Mouse (Mus musculus): ENCODE measurements at regions not wholly inside any gene's neighbourhood (a gene's known extent, or its start where the extent isn't known, plus 50 kb on each side); places are given as distances from the start of the nearest gene placed in this dataset.

DNA sequence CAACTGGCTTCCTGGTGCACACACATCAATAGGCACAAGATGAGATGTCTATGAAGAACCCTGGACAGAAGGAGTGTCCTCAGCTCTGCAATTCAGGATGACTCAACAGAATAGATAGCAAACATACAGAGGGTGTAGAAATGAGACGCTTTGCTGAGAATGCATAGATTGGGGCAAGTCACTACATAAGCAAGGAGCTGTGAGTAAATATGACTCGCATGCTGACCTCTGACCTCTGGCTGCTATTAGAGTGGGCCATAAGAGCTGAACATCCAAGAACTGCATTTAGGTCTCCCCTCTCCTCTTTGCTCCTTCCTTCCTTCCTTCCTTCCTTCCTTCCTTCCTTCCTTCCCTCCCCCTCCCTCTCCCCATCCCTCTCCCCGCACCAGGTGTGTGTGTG is 221.0 kb upstream of the Foxq1 start:
- no peak for DNase-seq (ENCODE audit: low read depth)

GRCm38 (mm10) chr13:31337631-31338030 is 218.3 kb upstream of the Foxq1 start:
- DNase-seq (ENCODE audit: low read depth) = no peak

DNA sequence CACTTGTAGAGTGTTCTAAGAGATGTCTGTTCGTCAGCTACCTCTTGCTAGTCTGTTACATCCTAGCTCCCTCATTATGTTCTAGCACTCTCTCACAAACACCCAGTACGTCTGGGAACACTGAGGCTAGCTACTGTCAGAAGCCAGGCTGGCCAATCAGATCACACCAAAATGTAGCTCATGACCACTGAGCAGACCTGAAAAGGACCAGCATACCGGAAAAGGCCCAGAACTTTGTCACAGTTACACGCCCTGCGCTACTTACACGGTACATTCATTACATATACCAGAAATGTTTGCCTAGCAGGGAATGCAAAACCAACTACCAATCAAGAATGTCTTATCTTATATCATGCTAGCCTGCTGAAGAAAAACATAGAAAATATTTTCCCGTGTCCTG is 216.5 kb upstream of the Foxq1 start:
- no peak for DNase-seq (ENCODE audit: low read depth)

- no peak for DNase-seq (ENCODE audit: low read depth)
Observed at GRCm38 (mm10) chr13:31339901-31340300, 216.0 kb upstream of the Foxq1 start.

DNA sequence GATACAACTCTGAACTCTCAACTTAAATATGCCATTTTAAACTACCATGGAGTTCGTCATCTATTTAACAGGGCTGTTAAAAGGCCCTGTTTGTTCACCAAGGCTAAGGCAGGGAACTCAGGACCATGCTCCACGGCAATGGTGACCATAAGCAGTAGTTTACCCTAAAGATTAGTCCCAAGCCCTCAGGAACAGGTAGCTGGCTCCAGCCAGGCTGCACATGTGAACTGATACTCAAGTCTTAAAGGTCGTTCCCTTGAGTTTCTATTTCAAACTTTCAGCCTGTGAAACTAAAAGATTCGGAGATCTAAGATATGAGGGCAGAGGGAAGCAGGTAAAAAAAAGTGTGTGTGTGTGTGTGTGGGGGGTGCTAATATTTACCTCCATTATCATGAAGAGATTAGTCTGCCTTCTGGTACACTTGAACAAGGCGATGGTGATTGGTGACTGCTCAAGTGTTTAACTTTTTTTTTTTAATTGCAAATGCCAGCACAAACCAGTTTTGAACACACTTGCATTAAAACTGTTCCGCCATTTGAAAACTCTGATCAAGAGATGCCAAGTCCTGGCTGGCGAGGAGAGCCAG is 215.5 kb upstream of the Foxq1 start:
- DNase-seq (ENCODE audit: low read depth) = no peak

GRCm38 (mm10) chr13:31341282-31342100 is 214.4 kb upstream of the Foxq1 start:
- DNase-seq (ENCODE audit: low read depth) = no peak

DNA sequence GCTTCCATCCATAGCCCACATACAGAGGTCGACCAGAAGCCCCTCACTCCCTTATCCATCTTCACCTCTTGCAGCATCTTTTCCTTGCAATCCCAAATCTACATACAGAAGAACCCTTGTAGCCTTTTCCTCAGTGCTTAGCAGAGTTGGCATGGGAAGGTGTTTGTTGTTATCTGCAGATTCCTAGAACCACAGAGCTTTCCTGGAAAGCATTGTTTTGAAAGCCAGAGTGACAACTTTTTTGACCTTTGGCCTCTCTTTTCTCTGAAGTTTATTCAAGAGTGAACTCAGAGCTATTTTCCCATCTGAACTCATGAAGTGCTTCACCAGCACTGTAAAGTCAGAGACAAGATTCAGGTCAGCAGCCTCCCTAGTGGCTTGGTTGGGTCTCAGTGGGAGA is 209.7 kb upstream of the Foxq1 start:
- DNase-seq (ENCODE audit: low read depth) = no peak

- no peak for DNase-seq (ENCODE audit: low read depth)
Observed at GRCm38 (mm10) chr13:31347000-31347399, 208.9 kb upstream of the Foxq1 start.

GRCm38 (mm10) chr13:31349671-31350070 is 206.3 kb upstream of the Foxq1 start:
- DNase-seq (ENCODE audit: low read depth) = no peak

DNA sequence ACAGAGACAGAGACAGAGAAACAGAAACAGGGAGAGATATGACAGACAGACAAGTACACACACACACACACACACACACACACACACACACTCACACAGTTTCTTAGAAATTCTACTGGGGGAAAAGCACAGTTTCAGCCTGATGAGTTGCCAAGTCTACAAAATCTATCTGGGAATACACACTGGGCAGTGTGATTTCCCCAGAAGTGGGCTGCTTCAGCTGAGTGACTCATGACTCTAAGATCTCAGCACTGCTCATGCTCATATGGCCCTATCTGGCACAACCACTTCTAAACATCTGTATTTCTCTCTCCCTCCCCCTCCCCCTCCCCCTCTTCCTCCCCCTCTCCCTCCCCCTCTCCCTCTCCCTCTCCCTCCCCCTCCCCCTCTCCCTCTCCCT is 204.5 kb upstream of the Foxq1 start:
- no peak for DNase-seq (ENCODE audit: low read depth)

- DNase-seq (ENCODE audit: low read depth) = no peak
Observed at GRCm38 (mm10) chr13:31352825-31353224, 203.1 kb upstream of the Foxq1 start.

- no peak for DNase-seq (ENCODE audit: low read depth)
Observed at GRCm38 (mm10) chr13:31359353-31359752, 196.6 kb upstream of the Foxq1 start.

GRCm38 (mm10) chr13:31362386-31362785 is 193.5 kb upstream of the Foxq1 start:
- no peak for DNase-seq (ENCODE audit: low read depth)

GRCm38 (mm10) chr13:31364369-31364768 is 191.6 kb upstream of the Foxq1 start:
- DNase-seq (ENCODE audit: low read depth) = no peak

DNA sequence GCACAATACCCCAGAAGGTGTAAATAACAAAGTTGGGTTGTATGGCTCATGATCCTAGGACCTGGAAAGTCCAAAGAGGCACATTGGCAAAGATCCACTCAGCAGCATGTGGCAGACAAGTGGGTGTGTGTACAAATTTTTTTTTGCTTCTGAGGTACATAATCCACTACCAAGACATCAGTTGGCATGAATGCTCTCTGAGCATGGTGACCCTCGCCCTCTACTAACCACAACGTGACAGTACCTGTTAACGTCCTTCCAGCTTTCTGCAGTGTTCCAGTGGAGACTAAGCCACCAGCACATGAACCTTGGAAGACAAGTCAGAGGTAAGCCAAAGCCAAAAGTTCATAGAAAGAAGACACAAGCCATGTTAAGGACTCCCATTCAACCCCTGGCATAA is 188.7 kb upstream of the Foxq1 start:
- no peak for DNase-seq (ENCODE audit: low read depth)

GRCm38 (mm10) chr13:31369182-31369581 is 186.8 kb upstream of the Foxq1 start:
- no peak for DNase-seq (ENCODE audit: low read depth)

DNA sequence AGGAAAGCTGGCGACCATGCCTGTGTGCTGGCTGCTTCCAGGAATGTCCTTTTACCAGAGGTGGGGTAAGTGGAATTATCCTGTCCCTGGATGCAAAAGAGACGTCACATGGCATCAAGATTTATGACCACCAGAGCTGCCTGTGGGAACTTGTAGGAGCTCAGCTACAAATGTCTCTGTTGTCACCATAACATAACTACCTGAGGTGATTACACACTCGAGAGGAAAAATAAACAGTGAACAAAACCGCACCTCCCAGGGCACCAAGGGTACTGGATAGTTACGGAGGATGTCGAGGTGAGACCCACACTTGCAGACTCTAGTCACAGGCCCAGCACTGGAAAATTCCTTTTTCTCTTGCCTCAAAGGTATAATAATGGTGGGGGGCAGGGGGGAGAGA is 185.1 kb upstream of the Foxq1 start:
- no peak for DNase-seq (ENCODE audit: low read depth)

DNA sequence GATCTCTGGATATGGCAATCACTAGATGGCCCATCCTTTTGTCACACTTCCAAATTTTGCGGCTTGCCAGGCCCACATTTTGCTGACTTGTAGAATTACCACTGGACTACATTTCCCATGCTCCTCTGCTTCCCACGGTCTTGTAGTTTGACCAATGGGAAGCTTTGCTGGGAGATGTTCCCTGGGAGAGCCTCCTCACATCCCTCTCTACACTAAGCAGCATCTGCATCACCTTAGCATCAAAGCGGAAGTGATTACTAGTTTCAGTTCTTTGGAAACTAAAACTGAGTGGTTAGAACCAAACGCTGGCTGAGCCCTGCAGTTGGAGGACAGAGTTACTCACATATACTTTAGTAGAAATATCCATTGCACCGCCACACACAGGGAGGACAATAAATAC is 181.9 kb upstream of the Foxq1 start:
- DNase-seq (ENCODE audit: low read depth) = no peak

- DNase-seq (ENCODE audit: low read depth) = no peak
Observed at GRCm38 (mm10) chr13:31393421-31394215, 162.3 kb upstream of the Foxq1 start.

DNA sequence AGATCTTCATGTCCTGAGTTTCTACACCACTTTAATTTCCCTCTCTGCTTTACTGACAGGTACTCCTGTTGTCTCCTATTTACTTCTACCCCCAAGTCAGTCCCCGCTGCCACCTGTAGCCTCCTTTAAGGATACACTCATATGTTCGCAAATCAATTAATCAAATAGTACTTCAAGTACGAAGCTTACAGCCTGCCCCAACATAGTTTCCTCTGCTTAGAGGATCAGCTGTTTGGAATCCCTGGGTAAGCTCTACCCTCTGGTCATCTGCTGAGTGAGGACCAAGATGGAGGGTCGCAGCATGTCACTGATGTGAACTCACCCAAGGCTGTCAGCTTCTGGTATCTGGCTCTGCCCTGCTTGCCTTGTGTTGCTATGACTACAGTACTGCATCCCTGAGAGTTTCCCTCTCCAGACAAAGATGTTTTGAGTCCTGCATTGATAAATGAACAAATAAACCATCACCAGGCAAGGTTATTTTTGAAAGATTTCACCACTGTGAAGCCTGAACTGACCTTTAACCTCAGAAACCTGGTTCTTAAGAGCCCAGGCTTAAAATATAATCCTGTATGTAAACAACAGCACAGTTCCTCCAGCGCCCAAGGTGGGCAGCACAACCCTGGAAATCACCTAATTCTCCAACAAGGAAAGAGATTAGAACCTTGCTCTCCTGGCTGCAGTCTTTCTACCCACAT is 159.6 kb upstream of the Foxq1 start:
- no peak for DNase-seq (ENCODE audit: low read depth)

- no peak for DNase-seq (ENCODE audit: low read depth)
Observed at GRCm38 (mm10) chr13:31397246-31397645, 158.7 kb upstream of the Foxq1 start.

DNA sequence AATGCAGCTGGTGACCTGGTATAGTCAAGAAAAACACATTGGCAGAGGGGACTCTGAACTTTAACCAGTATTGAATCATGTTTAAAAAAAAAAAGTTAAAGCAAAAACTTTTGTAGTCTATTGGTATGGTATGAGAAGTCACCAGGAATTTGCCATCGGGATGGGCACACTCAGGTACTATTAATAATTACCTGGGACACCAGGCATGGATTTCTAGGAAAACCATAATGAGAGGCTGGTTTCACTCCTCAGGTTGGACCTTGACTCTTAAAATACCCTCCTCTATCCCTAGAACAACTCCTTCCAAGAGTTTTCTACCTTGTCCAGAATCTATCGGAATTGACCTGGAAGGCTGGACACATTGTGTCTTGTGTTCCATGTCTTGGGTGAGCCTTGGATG is 155.5 kb upstream of the Foxq1 start:
- no peak for DNase-seq (ENCODE audit: low read depth)

Data from naive thymus-derived CD4-positive, alpha-beta T cell, adult 2 months (primary cell).